26 mouse cellular contexts compared by ENCODE assay signal in the genomic region with DNA sequence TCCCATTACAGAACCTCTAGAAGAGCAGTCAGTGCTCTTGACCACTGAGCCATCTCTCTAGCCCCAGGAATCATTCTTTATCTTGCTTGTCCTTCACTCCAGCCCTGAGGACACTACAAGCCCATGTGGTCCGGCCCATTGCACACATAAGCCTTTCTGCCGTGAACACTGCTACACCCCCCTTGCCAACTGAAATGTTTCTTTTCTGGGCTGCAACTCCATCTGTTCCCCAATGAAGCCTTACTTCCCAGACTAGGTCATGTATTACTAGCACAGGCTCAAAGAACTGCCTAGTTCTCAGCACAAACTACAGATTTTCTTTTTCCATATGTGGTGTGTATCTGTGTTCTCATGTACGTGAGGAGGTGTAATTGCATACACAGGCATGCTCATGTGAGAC.
A peak's percentile ranks its signal among the peaks of the same experiment; 100 is the strongest.
DNase-seq lines count a peak whose midpoint lies in the region; ATAC-seq and TF ChIP-seq lines count a peak whose summit lies in the region.
"Had no signal": no experiment of that assay in that cellular context is flagged by ENCODE, and none has a peak within 500 bp of the region (broad histone marks: within the 10 kb centered on the region; RNA-seq: fewer than 3 reads in every experiment).

No protein-coding gene starts in this region.

- no peak overlapping the region for H3K27ac ChIP-seq in forebrain, postnatal 0 days (ENCODE audit: low read depth, low read length)
- H3K27ac ChIP-seq in forebrain, embryonic 10.5 days = no peak overlapping the region
- no peak overlapping the region for H3K27ac ChIP-seq in layer of hippocampus, adult 2 months
- H3K27ac ChIP-seq: embryonic facial prominence, embryonic 10.5 days; embryonic facial prominence, embryonic 13.5 days; forebrain, embryonic 13.5 days; hindbrain, embryonic 13.5 days; hindbrain, postnatal 0 days had no signal

- H3K27me3 ChIP-seq in forebrain, postnatal 0 days (ENCODE audit: insufficient read depth, low read length) = no peaks in the 10 kb centered on the region
- no peaks in the 10 kb centered on the region for H3K27me3 ChIP-seq in forebrain, embryonic 10.5 days (ENCODE audit: poor library complexity, severe bottlenecking)
- H3K27me3 ChIP-seq: embryonic facial prominence, embryonic 13.5 days; forebrain, embryonic 13.5 days; hindbrain, embryonic 13.5 days; Patski had no signal

- no peaks in the 10 kb centered on the region for H3K4me1 ChIP-seq in forebrain, postnatal 0 days (ENCODE audit: insufficient read depth)
- H3K4me1 ChIP-seq in forebrain, embryonic 10.5 days = no peaks in the 10 kb centered on the region
- H3K4me1 ChIP-seq: embryonic facial prominence, embryonic 10.5 days; embryonic facial prominence, embryonic 13.5 days; forebrain, embryonic 13.5 days; hindbrain, embryonic 13.5 days had no signal

- DNase-seq in forebrain, postnatal 0 days = no peak
- DNase-seq in forebrain, embryonic 10.5 days (ENCODE audit: extremely low spot score, low spot score) = no peak
- no peak for DNase-seq in layer of hippocampus, adult 2 months (ENCODE audit: low spot score in 2 of 2)
- no peak for DNase-seq in layer of hippocampus, adult 8-10 months (ENCODE audit: low spot score in 2 of 2)
- DNase-seq in brain, adult 2 months (ENCODE audit: low read depth, low spot score) = peak; percentile 69
- no peak for DNase-seq in urinary bladder, adult 18-20 months (ENCODE audit: low spot score in 2 of 2)
- DNase-seq: adrenal gland, postnatal 10 days; adrenal gland, postnatal 36 days; cerebellum, adult 18-20 months; cerebellum, postnatal 10 days; cerebellum, postnatal 36 days; embryo, embryonic 11 days; gastrocnemius, postnatal 10 days; gastrocnemius, postnatal 36 days; kidney, adult 18-20 months had no signal

- H3K36me3 ChIP-seq in forebrain, postnatal 0 days (ENCODE audit: insufficient read depth) = no peaks in the 10 kb centered on the region
- no peaks in the 10 kb centered on the region for H3K36me3 ChIP-seq in forebrain, embryonic 10.5 days (replicated peaks)
- H3K36me3 ChIP-seq: embryonic facial prominence, embryonic 10.5 days; embryonic facial prominence, embryonic 13.5 days; hindbrain, embryonic 13.5 days had no signal

- no peak overlapping the region for H3K9ac ChIP-seq in forebrain, postnatal 0 days
- H3K9ac ChIP-seq: embryonic facial prominence, embryonic 13.5 days; forebrain, embryonic 13.5 days; hindbrain, embryonic 13.5 days had no signal

- 66% methylated on average over 3 of the region's 3 CpGs for WGBS in forebrain, postnatal 0 days
- WGBS in forebrain, embryonic 10.5 days = 89% methylated on average over 3 of the region's 3 CpGs

- H3K4me2 ChIP-seq in forebrain, postnatal 0 days (ENCODE audit: low read depth) = no peak overlapping the region
- H3K4me2 ChIP-seq: embryonic facial prominence, embryonic 13.5 days; forebrain, embryonic 13.5 days; heart, embryonic 11.5 days; hindbrain, embryonic 13.5 days had no signal

- peak; percentile 57; the same call in 1 of the 2 replicates for ATAC-seq in forebrain, postnatal 0 days
- ATAC-seq: forebrain, embryonic 13.5 days; forebrain, embryonic 16.5 days; hindbrain, postnatal 0 days; inflammation-experienced regulatory T-cells, adult 6 months; intestine, embryonic 16.5 days; Patski had no signal

- TF ChIP-seq CTCF in forebrain, postnatal 0 days (IDR thresholded peaks at IDR 0.05; ENCODE audit: low read depth) = no peak
- peak; percentile 21; the same call in 1 of the 2 replicates for TF ChIP-seq CTCF in layer of hippocampus, adult 2 months (conservative IDR thresholded peaks at IDR 0.05)

- no peaks in the 10 kb centered on the region for H3K9me3 ChIP-seq in forebrain, postnatal 0 days (ENCODE audit: low read length)
- no peaks in the 10 kb centered on the region for H3K9me3 ChIP-seq in forebrain, embryonic 10.5 days
- H3K9me3 ChIP-seq: embryonic facial prominence, embryonic 10.5 days; embryonic facial prominence, embryonic 13.5 days; forebrain, embryonic 13.5 days; hindbrain, embryonic 13.5 days had no signal

- H3K4me3 ChIP-seq in forebrain, postnatal 0 days (ENCODE audit: low read depth, low read length) = no peak overlapping the region
- H3K4me3 ChIP-seq in forebrain, embryonic 10.5 days = no peak overlapping the region
- H3K4me3 ChIP-seq in layer of hippocampus, adult 2 months = no peak overlapping the region
- H3K4me3 ChIP-seq: embryonic facial prominence, embryonic 10.5 days; embryonic facial prominence, embryonic 13.5 days; erythroblast, embryonic 14.5 days; forebrain, embryonic 13.5 days; hindbrain, embryonic 13.5 days had no signal
